Mouse (Mus musculus): ENCODE measurements around the gene Kpnb1. TPM values are rescaled to one million over a fixed set of nuclear protein-coding genes. Genes with fewer than 3 reads are reported as not detected.

The Kpnb1 gene
- polyA plus RNA-seq, 1 experiment from 2014 or later, result 79.9 TPM

DNA sequence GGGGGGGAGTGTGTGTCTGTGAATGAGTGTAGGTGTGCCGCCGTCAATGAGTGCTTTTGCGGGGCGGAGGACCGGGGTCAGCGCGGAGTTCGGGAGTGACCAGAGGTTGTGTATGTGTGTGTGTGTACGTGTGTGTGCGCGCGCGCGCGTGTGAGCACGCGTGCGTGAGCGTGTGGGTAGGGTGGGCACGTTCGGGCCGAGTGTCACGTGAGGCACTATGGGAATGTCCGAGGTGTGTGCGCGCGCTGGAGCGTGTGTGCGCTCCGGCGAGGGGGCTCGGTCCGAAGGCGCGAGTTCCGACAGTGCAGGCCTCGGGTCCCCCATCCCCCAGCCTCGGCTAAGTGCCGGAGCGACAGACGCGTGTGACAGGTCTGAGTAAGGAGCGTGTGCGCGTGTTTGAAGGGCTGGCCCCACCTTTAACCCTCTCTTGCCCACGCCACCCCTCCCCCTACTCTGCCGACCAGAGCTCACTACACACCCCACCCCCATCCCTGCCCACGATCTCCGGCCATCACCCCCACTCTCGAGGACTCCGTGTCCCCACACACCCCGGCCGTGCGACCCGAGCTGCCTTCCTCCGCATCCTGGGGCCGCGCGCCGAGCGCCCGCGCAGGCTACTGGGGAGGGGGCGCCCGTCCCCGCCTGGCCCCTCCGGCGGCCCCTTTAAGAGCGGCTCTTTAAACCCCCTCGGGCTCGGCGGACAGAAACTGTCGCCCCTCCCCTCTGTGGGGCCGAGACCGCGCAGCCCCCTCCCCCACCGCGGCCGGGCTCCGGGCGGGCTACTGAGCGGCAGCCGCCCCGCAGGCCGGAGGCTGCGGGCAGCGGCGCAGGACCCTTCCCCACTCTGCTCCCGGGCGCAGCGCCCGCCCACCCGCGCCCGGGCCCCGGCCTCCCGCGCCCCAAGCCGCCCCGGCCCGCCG lies 37.0 kb downstream of the Kpnb1 start:
- Histone ChIP-seq H3K36me3 (ENCODE audit: control insufficient read depth, insufficient read depth, low read length) (peaks cover 11% of the 10 kb centered on the region), H3K27ac (ENCODE audit: low read depth) (peak overlapping the region; percentile 78), H3K9ac (ENCODE audit: low read length) (peak overlapping the region; percentile 44), H3K4me1 (replicated peaks; ENCODE audit: control insufficient read depth, insufficient read depth, low read length) (peaks cover 26% of the 10 kb centered on the region), H3K27me3 (replicated peaks; ENCODE audit: control insufficient read depth, insufficient read depth, low read length) (no peaks in the 10 kb centered on the region), H3K4me2 (ENCODE audit: low read length) (peak overlapping the region; percentile 87), H3K9me3 (ENCODE audit: control insufficient read depth, low read length) (no peaks in the 10 kb centered on the region), H3K4me3 (ENCODE audit: low read depth, low read length) (peak overlapping the region; percentile 49)
- under 1% methylated on average over 88 of the region's 102 CpGs for whole genome bisulfite sequencing
- DNase-seq (ENCODE audit: low spot score) (peak; percentile 79), ATAC-seq (replicated peaks; ENCODE audit: low FRiP score, low TSS enrichment, low read depth) (peak; percentile 67)

DNA sequence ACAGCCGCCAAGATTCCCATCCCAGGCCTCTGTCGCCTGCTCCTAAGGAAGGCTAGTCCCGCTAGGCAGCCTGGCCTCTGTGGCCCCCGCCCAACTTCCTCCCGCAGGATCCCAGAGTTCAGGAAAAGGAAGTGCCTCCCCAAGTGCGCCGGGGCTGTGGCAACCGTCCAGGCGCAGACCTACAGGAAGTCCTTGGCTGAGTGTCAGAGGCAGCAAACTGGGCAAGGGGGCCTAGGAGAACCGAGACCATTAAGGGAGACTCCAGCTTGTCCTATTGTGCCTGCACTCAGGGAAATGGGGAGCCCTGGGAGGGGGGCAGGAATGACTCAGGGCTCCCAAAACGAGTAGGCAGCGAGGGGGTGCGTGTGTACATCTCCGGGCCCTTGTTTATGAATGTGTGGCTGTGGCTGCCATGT lies 37.7 kb downstream of the Kpnb1 start:
- DNase-seq (ENCODE audit: low spot score), result peak; percentile 79
- ATAC-seq (replicated peaks; ENCODE audit: low FRiP score, low TSS enrichment, low read depth), result peak; percentile 0; the same call in 1 of the 2 replicates
- H3K4me2 ChIP-seq (ENCODE audit: low read length), result peak overlapping the region; percentile 87
- H3K9me3 ChIP-seq (ENCODE audit: control insufficient read depth, low read length), result no peaks in the 10 kb centered on the region
- peaks cover 26% of the 10 kb centered on the region for H3K4me1 ChIP-seq (replicated peaks; ENCODE audit: control insufficient read depth, insufficient read depth, low read length)
- H3K9ac ChIP-seq (ENCODE audit: low read length), result peak overlapping the region; percentile 44
- peaks cover 8% of the 10 kb centered on the region for H3K36me3 ChIP-seq (ENCODE audit: control insufficient read depth, insufficient read depth, low read length)
- 3% methylated on average over 14 of the region's 14 CpGs for WGBS
- peak overlapping the region; percentile 49 for H3K4me3 ChIP-seq (ENCODE audit: low read depth, low read length)
- no peaks in the 10 kb centered on the region for H3K27me3 ChIP-seq (replicated peaks; ENCODE audit: control insufficient read depth, insufficient read depth, low read length)
- peak overlapping the region; percentile 78 for H3K27ac ChIP-seq (ENCODE audit: low read depth)

DNA sequence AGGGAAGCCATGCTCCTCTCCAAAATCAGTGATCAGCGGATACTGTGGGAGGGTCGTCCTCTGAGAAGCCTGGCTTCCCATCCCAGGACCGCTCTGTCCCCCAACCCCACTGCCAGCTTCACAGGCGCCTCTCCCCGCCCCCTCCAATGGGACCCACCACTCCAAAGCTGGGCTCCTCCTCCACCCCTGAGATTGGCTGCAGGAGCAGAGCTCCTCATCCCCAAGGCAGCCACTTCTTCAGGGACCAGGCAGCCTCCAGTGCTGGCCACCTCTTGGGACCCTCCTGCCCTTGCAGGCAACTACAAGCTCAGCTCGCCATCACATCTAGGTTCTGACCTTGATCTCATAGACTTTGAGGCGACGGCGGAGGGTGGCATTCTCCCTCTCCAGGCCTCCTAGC lies 38.7 kb downstream of the Kpnb1 start:
- DNase-seq (ENCODE audit: low spot score), result no peak
- H3K4me2 ChIP-seq (ENCODE audit: low read length), result peak overlapping the region; percentile 87
- no peaks in the 10 kb centered on the region for H3K27me3 ChIP-seq (replicated peaks; ENCODE audit: control insufficient read depth, insufficient read depth, low read length)
- H3K4me3 ChIP-seq (ENCODE audit: low read depth, low read length), result peak overlapping the region; percentile 49; the same call in 1 of the 2 replicates
- no peak for ATAC-seq (replicated peaks; ENCODE audit: low FRiP score, low TSS enrichment, low read depth)
- peaks cover 9% of the 10 kb centered on the region; the same call in 1 of the 2 replicates for H3K36me3 ChIP-seq (ENCODE audit: control insufficient read depth, insufficient read depth, low read length)
- peaks cover 26% of the 10 kb centered on the region for H3K4me1 ChIP-seq (replicated peaks; ENCODE audit: control insufficient read depth, insufficient read depth, low read length)
- no peak overlapping the region for H3K9ac ChIP-seq (ENCODE audit: low read length)
- no peaks in the 10 kb centered on the region for H3K9me3 ChIP-seq (ENCODE audit: control insufficient read depth, low read length)
- 35% methylated on average over 9 of the region's 9 CpGs for WGBS
- H3K27ac ChIP-seq (ENCODE audit: low read depth), result no peak overlapping the region; the same call in 1 of the 2 replicates

DNA sequence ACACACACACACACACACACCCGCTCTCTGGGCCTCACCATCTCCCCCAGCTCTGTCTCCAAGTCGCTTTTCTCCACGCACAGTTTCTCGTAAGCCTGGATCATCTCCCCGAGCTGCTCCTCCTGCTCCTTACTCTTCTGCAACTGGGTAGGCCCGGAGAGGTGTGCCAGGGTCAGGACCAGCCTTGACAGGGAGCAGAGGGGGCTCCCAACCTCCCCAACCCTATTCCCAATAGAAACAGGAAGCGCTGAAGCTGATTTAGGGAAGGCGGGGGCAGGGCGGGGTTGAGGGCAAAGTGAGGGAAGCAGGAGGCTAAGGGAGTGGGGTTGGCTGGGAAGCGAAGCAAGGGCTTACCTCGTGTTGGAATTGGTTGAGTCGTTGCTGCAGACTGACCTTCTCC lies 39.1 kb downstream of the Kpnb1 start:
- H3K27ac ChIP-seq (ENCODE audit: low read depth), result no peak overlapping the region
- peaks cover 26% of the 10 kb centered on the region for H3K4me1 ChIP-seq (replicated peaks; ENCODE audit: control insufficient read depth, insufficient read depth, low read length)
- no peaks in the 10 kb centered on the region for H3K27me3 ChIP-seq (replicated peaks; ENCODE audit: control insufficient read depth, insufficient read depth, low read length)
- 29% methylated on average over 12 of the region's 12 CpGs for WGBS
- ATAC-seq (replicated peaks; ENCODE audit: low FRiP score, low TSS enrichment, low read depth) (no peak), DNase-seq (ENCODE audit: low spot score) (no peak)
- H3K9ac ChIP-seq (ENCODE audit: low read length), result no peak overlapping the region
- H3K4me3 ChIP-seq (ENCODE audit: low read depth, low read length), result no peak overlapping the region
- H3K36me3 ChIP-seq (ENCODE audit: control insufficient read depth, insufficient read depth, low read length), result peaks cover 11% of the 10 kb centered on the region; the same call in 1 of the 2 replicates
- no peaks in the 10 kb centered on the region for H3K9me3 ChIP-seq (ENCODE audit: control insufficient read depth, low read length)
- H3K4me2 ChIP-seq (ENCODE audit: low read length), result peak overlapping the region; percentile 87

DNA sequence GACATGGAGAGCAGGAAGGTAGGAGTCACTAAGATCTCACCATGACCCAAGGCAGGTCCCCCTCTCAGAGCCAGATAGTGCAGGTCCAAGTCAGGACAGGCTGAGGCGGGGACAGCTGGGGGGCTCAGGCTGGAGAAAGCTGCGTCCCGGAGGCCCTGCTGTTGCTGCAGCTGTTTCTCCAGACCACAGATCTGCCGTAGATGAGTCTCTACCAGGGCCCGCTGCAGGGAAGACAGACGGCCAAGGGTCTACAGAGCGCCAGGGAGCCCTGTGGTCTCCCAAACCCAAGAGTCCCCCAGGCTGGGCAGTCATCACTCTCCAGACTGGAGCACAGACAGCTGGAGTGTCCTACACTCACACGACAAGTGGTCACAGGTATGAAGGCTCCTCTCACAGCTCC lies 40.3 kb downstream of the Kpnb1 start:
- Histone ChIP-seq H3K4me1 (replicated peaks; ENCODE audit: control insufficient read depth, insufficient read depth, low read length) (peaks cover 18% of the 10 kb centered on the region), H3K4me3 (ENCODE audit: low read depth, low read length) (no peak overlapping the region), H3K27me3 (replicated peaks; ENCODE audit: control insufficient read depth, insufficient read depth, low read length) (no peaks in the 10 kb centered on the region), H3K4me2 (ENCODE audit: low read length) (no peak overlapping the region), H3K9ac (ENCODE audit: low read length) (no peak overlapping the region), H3K9me3 (ENCODE audit: control insufficient read depth, low read length) (no peaks in the 10 kb centered on the region), H3K27ac (ENCODE audit: low read depth) (no peak overlapping the region), H3K36me3 (ENCODE audit: control insufficient read depth, insufficient read depth, low read length) (peaks cover 21% of the 10 kb centered on the region; the same call in 1 of the 2 replicates)
- WGBS, result 88% methylated on average over 8 of the region's 8 CpGs
- DNase-seq (ENCODE audit: low spot score) (no peak), ATAC-seq (replicated peaks; ENCODE audit: low FRiP score, low TSS enrichment, low read depth) (no peak)

DNA sequence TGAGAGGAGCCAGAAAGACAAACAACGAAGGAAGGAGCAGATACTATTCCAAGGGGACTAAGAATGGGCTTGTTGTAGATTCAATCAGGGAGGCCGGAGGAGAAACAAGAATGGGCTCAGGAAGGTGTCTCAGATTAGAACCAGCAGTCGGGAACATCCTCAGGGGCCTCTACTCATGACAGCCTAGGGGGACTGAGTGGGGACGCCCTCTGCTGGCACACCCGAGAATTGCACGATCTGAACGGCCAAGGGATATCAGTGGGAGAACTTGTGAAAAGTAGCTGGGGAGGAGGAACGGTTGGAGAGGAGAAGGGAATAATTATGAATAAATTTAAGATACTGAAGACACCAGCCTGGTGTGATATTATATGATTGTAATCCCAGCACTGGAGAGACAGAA lies 41.0 kb downstream of the Kpnb1 start:
- Histone ChIP-seq H3K4me2 (ENCODE audit: low read length) (no peak overlapping the region), H3K27me3 (replicated peaks; ENCODE audit: control insufficient read depth, insufficient read depth, low read length) (no peaks in the 10 kb centered on the region)
- 10% methylated on average over 8 of the region's 8 CpGs for WGBS

DNA sequence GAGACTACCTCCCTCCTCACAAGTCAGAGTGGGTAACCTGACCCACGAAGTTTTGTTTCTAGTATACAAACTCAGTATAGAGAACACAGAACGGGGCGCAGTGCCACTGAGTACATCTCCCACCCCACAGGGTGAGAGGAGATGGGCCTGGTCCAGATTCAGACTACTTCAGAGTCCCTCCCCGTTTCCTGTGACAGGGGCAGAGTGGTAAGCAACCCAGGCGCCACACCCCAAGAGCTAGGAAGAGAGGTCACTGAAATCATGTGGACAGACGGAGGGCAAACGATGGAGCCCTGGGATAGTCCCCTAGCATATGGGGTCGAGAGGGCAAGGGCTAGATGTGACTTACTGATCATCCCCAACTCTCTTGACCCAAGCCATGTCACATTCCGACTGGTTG lies 41.7 kb downstream of the Kpnb1 start:
- H3K4me1 ChIP-seq (replicated peaks; ENCODE audit: control insufficient read depth, insufficient read depth, low read length), result peaks cover 12% of the 10 kb centered on the region
- H3K36me3 ChIP-seq (ENCODE audit: control insufficient read depth, insufficient read depth, low read length), result peaks cover 21% of the 10 kb centered on the region; the same call in 1 of the 2 replicates
- ATAC-seq (replicated peaks; ENCODE audit: low FRiP score, low TSS enrichment, low read depth) (no peak), DNase-seq (ENCODE audit: low spot score) (no peak)
- no peak overlapping the region for H3K9ac ChIP-seq (ENCODE audit: low read length)
- H3K4me3 ChIP-seq (ENCODE audit: low read depth, low read length), result no peak overlapping the region
- H3K9me3 ChIP-seq (ENCODE audit: control insufficient read depth, low read length), result no peaks in the 10 kb centered on the region
- 52% methylated on average over 9 of the region's 9 CpGs for WGBS
- peaks cover 3% of the 10 kb centered on the region; the same call in 1 of the 2 replicates for H3K27me3 ChIP-seq (replicated peaks; ENCODE audit: control insufficient read depth, insufficient read depth, low read length)
- H3K27ac ChIP-seq (ENCODE audit: low read depth), result no peak overlapping the region
- no peak overlapping the region for H3K4me2 ChIP-seq (ENCODE audit: low read length)

More for the DNA sequence above, 41.0 kb downstream of the Kpnb1 start:
- Histone ChIP-seq H3K9me3 (ENCODE audit: control insufficient read depth, low read length) (no peaks in the 10 kb centered on the region), H3K9ac (ENCODE audit: low read length) (no peak overlapping the region), H3K4me3 (ENCODE audit: low read depth, low read length) (no peak overlapping the region), H3K4me1 (replicated peaks; ENCODE audit: control insufficient read depth, insufficient read depth, low read length) (peaks cover 12% of the 10 kb centered on the region), H3K27ac (ENCODE audit: low read depth) (no peak overlapping the region), H3K36me3 (ENCODE audit: control insufficient read depth, insufficient read depth, low read length) (peaks cover 21% of the 10 kb centered on the region; the same call in 1 of the 2 replicates)
- DNase-seq (ENCODE audit: low spot score) (peak; percentile 96), ATAC-seq (replicated peaks; ENCODE audit: low FRiP score, low TSS enrichment, low read depth) (no peak)

DNA sequence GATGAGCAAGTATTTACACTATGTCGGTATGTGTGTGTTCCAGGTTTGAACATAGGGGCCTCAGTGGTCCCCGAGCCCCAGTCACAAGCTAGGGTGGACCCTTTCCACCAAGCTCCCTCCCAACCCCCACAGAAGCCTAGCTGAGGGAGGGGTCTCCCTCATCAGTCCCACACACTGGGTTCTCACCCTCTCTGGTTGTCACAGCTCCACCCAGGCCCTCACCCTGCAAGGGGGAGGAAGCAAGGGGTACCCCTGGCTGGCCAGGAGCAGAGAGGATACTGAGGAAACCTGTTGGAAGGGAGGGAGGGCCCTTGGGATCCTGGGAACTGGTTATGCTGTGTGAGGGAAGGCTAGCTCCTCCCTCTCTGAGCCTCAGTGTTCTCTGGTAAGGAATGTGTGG lies 42.4 kb downstream of the Kpnb1 start:
- H3K36me3 ChIP-seq (ENCODE audit: control insufficient read depth, insufficient read depth, low read length), result peaks cover 21% of the 10 kb centered on the region; the same call in 1 of the 2 replicates
- no peak overlapping the region for H3K4me2 ChIP-seq (ENCODE audit: low read length)
- 57% methylated on average over 2 of the region's 2 CpGs for WGBS
- ATAC-seq (replicated peaks; ENCODE audit: low FRiP score, low TSS enrichment, low read depth), result no peak
- no peak for DNase-seq (ENCODE audit: low spot score)
- H3K9me3 ChIP-seq (ENCODE audit: control insufficient read depth, low read length), result no peaks in the 10 kb centered on the region
- no peak overlapping the region for H3K27ac ChIP-seq (ENCODE audit: low read depth)
- peaks cover 12% of the 10 kb centered on the region for H3K4me1 ChIP-seq (replicated peaks; ENCODE audit: control insufficient read depth, insufficient read depth, low read length)
- H3K4me3 ChIP-seq (ENCODE audit: low read depth, low read length), result no peak overlapping the region
- peaks cover 9% of the 10 kb centered on the region for H3K27me3 ChIP-seq (replicated peaks; ENCODE audit: control insufficient read depth, insufficient read depth, low read length)
- H3K9ac ChIP-seq (ENCODE audit: low read length), result no peak overlapping the region

Data from intestine, embryonic 14.5 days (tissue).